Mouse (Mus musculus): ENCODE measurements around the gene Gpc2.

Gene Gpc2

DNA sequence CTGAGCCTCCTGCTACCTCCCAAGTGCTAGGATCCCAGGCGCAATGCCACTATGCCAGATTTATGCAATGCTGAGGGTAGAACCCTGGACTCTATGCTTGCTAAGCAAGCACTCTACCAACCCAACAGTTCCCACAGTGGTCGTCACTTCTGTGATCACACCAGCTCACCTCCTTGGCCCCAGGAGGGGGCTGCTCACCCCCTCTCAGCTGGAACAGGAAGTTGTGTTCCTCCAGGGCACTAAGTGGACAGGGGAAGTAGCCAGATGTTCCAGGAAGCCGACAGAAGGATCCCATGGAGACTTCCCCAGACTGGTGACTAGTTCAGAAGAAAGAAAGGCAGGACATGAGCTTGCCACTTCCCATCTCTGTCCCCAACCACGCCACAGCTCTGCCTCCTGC, 17.8 kb downstream of the Gpc2 start:
- no peak for DNase-seq (ENCODE audit: low spot score in 2 of 2)

- DNase-seq (ENCODE audit: low spot score in 2 of 2), result no peak
Observed at GRCm38 (mm10) chr5:138260834-138261233, 19.0 kb downstream of the Gpc2 start.

- DNase-seq (ENCODE audit: low spot score in 2 of 2), result no peak
Observed at GRCm38 (mm10) chr5:138260051-138260450, 19.8 kb downstream of the Gpc2 start.

DNA sequence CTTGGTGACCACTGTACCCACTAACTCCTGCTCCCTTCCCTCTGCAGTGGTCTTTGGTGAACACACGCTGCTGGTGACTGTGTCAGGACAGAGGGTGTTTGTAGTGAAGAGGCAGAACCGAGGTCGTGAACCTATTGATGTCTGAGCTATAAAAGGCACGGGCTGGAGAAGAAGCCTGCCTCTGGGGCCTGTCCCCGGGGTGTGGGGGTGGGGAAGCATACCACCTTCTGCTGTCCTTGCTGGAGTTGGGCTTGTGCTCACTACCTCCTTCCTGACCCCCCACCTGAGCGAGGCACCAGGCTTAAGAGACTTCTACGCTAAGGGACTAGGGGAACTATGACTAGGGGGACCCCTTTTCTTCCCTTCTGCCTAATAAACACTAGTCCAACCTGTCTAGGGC, 20.8 kb downstream of the Gpc2 start:
- DNase-seq (ENCODE audit: low spot score in 2 of 2), result no peak

GRCm38 (mm10) chr5:138258542-138258941, 21.3 kb downstream of the Gpc2 start:
- no peak for DNase-seq (ENCODE audit: low spot score in 2 of 2)

DNA sequence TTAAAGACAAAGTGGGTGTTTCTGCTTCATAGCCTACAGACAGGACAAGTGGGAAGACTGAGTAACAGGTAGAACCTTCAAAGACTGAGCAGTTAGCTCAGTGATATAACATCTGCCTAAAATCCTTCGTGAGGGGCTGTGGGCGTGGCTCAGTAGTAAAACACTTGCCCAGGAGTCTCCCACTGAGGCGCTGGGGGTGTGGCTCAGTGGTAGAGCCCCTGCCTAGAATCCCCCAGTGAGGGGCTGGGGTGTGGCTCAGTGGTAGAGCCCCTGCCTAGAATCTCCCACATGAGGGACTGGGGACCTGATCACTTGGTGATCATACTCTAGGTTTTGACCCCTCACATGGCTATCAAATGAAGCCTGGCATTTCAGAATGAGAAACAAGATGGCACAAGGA, 21.7 kb downstream of the Gpc2 start:
- DNase-seq (ENCODE audit: low spot score in 2 of 2), result no peak

DNA sequence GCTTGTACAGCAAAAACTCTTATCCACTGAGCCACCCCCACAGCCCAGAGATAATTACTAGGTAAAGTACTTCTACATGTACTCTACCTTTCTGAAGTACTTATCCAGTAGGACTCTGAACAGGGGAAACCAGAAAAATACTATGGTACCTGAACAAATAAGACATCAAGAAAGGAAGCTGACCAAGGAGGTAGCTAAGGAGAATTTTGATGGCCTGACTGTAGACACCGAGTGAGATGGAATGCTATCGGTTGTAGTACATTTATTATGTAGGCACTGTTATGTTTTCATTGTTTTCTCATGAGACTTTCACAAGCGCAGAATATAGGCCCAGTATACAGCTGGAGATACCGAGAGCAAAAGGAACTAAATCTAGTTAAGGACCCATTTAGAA, 22.2 kb downstream of the Gpc2 start:
- DNase-seq (ENCODE audit: low spot score in 2 of 2), result no peak

GRCm38 (mm10) chr5:138256966-138257584, 22.7 kb downstream of the Gpc2 start:
- no peak for DNase-seq (ENCODE audit: low spot score in 2 of 2)

GRCm38 (mm10) chr5:138256094-138256467, 23.7 kb downstream of the Gpc2 start:
- DNase-seq (ENCODE audit: low spot score in 2 of 2), result no peak

DNA sequence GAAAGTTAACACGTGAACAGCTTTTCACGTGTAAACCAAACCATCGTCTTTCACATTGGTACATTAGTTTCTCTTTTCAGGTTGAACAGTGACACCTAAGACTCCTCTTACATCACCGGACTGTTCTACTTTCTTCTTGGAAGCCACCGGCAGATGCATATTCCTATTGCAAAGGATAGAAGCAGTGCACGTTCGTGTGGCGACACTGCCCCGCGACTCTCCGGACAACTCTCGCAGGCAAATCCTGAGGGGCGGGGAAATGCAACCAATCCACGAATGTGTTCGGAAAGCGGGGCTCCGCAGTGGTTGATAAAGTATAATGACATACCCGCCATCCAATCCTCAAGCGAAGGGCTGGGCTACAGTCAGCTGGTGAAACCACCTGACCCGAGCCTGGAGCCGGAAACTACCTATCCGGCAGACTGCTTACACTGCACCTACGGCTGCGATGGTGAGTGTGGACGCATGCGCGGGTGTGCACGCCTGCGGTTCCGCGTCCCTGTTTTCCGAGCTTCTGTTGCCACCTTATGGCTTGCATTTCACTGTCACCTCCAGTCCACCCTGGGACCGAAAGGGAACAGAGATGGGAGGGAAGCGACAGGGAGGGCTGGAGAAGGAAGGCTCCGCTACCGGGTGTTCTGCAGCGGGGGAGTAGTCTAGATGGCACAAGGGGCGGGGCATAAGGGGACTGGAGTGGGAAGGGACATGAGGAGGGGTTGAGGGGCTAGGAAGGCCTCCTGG, 24.3 kb downstream of the Gpc2 start, which contains the start of gene Lamtor4:
Lamtor4 (plus strand) TSS at position 130 of the 741 bp plus-strand sequence.
- DNase-seq (ENCODE audit: low spot score in 2 of 2), result peak; percentile 87 to 88

DNA sequence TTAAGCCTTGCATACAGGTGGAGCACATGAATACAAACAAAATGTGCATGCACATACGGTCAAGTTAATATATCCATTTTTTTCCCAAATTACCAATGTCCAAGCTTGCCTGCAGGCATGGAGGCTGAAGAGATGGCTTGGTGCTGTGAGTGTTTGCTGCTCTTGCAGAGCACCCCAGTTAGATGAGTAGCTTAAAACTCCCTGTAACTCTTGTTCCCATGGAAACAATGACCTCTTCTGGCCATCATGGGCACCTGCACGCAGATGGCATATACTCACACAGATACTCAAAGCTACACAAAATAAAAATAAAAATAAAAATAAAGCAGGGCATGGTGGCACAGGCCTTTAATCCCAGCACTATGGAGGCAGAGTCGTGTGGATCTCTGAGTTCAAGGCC, 26.7 kb downstream of the Gpc2 start:
- no peak for DNase-seq (ENCODE audit: low spot score in 2 of 2)

DNA sequence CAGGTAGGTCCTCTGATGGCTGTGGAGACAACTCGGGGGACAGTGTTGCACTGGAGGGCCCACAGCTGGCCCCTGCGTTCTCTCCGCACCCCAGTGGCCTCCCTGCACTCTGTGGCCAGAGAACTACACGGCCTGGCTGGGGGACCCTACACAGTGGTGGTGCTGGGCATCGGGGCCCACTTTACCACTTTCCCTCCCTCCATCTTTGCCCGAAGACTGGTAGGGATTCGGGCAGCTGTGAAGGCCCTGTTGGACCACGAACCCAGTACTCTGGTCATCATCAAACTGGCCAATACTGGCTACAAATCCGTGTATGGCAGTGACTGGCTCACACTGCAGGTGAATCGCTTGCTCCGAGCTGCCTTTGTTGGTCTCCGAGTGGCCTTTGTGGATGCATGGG, 28.7 kb downstream of the Gpc2 start:
- no peak for DNase-seq (ENCODE audit: low spot score in 2 of 2)

- no peak for DNase-seq (ENCODE audit: low spot score in 2 of 2)
Observed at GRCm38 (mm10) chr5:138241511-138241910, 38.3 kb downstream of the Gpc2 start.

DNA sequence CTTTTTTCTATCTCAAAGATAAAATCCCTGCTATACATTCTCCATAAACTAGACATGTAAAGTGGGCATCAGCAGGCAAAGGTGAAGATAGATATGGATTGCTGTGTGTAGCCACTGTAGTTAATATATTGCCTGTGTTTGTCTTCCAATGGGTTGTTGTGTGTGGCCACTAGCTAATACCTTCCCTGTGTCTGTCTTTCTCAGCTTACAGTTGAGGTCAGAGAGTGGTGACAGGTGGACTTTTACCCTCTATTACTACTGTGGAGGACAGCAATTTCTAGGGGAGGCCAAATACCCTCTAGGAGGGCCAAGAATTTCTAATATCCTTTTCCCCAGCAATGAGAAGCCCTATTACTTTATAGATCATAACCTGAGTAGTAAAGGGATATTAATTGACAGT, 45.6 kb downstream of the Gpc2 start:
- no peak for DNase-seq (ENCODE audit: low spot score in 2 of 2)

DNA sequence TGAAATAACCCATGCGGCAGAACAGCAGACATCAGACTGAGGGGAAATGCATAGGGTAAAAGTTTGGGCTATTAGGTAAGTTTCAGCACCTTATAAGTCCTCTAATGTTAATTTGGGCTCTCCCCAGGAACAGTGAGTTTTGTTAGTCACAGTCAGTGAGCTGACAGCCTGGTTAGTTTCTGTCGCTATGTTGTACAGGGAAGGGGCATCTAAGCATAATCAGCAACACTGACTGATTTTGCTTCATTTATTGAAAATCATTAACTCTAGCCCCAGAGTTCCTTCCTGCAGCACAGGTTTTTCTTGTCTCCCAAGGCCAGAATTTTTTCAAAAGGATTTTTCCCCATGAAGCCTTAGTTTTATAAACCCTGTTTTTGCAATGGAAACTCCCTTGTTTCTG, 46.0 kb downstream of the Gpc2 start:
- no peak for DNase-seq (ENCODE audit: low spot score in 2 of 2)

DNA sequence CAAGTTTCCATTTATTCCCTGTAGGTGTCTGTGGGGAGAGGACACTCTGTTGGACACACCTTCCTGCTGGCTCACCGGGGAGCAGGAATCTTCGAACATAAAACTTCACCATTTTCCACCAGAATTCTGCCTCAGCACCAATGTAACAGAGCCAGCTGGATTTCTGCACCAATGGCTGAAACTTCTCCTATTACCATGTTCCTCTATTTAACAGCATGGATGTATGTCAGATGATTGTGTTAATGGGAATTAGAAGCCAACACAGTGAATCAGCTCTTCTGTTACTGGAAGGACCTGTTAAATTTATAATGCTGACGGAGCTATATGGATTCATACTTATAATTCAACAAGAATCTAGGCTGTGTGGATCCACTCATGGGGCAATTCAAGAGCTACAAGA, 50.3 kb downstream of the Gpc2 start:
- DNase-seq (ENCODE audit: low spot score in 2 of 2), result no peak

GRCm38 (mm10) chr5:138228026-138228425, 51.8 kb downstream of the Gpc2 start:
- peak in 1 of 2 experiments; percentile 52 for DNase-seq (ENCODE audit: low spot score in 2 of 2)

DNA sequence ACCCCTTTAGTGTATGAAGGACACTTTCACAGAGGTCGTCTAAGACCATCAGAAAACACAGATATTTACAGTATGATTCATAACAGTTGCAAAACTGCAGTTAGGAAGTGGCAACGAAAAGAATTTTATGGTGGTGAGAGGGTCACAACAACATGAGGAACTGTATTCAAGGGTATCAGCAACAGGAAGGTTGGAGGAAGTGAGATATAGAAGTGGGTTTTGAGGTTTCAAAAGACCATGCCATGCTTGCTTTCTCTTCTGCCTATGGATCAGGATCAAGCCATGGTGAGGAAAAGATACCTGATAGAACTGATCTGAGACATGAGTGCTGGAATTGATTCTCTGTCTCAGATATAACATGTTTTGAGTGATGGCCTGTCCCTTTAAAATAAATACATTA, 52.4 kb downstream of the Gpc2 start:
- DNase-seq (ENCODE audit: low spot score in 2 of 2), result no peak

GRCm38 (mm10) chr5:138226491-138226890, 53.3 kb downstream of the Gpc2 start:
- DNase-seq (ENCODE audit: low spot score in 2 of 2), result no peak

GRCm38 (mm10) chr5:138225700-138226099, 54.1 kb downstream of the Gpc2 start, which contains the start of gene Nxpe5:
TSS of gene Nxpe5 (plus strand) at chr5:138225898.
- DNase-seq (ENCODE audit: low spot score in 2 of 2), result no peak

Data from thymus, postnatal 10 days (tissue).